Mouse (Mus musculus): Measurements from ENCODE around the gene Gm9964.

GRCm38 (mm10) chr11:79306996-79307395 is 10.3 kb upstream of the Gm9964 start:
- TF ChIP-seq POLR2A (IDR thresholded peaks at IDR 0.05; ENCODE audit: insufficient read depth, low read length): no peak
- no peak for TF ChIP-seq CTCF (IDR thresholded peaks at IDR 0.05; ENCODE audit: low read depth, low read length)

Measured in ES-Bruce4 (cell line).